Mouse (Mus musculus) brown adipose tissue, adult 24 weeks (tissue): Measurements from ENCODE around the gene Lrp11. TPM values are rescaled to one million over a fixed set of nuclear protein-coding genes. Genes with fewer than 3 reads are reported as not detected.

Experiments
- H3K27ac ChIP-seq: fragments of 200-500 bp; replicated peaks from 2 replicates; pipeline ENCODE4 v1.5.1; 2012; ENCODE audit warnings: low read depth, mild to moderate bottlenecking, low read length
- H3K4me1 ChIP-seq: fragments of 200-500 bp; 2 replicates; pipeline ENCODE4 v1.6.1; 2012; ENCODE audit warnings: low read length, mixed read lengths; ENCODE audit not compliant: control insufficient read depth, insufficient read depth, insufficient read length
- H3K4me3 ChIP-seq: fragments of 200-500 bp; 2 replicates; pipeline ENCODE4 v1.5.1; 2012; ENCODE audit warnings: low read depth, mild to moderate bottlenecking, low read length, moderate library complexity; ENCODE audit not compliant: insufficient read depth
- polyA plus RNA-seq: library from polyadenylated mRNA; stranded (reverse); fragments of >200 nt; gene quantifications from 2 replicates; pipeline ENCODE4 v1.2.4, GENCODE M21; 2012; ENCODE audit not compliant: missing spikeins, insufficient read depth, insufficient read length

The Lrp11 gene
- 1.6 and 2.0 TPM in 2 replicates for polyA plus RNA-seq

DNA sequence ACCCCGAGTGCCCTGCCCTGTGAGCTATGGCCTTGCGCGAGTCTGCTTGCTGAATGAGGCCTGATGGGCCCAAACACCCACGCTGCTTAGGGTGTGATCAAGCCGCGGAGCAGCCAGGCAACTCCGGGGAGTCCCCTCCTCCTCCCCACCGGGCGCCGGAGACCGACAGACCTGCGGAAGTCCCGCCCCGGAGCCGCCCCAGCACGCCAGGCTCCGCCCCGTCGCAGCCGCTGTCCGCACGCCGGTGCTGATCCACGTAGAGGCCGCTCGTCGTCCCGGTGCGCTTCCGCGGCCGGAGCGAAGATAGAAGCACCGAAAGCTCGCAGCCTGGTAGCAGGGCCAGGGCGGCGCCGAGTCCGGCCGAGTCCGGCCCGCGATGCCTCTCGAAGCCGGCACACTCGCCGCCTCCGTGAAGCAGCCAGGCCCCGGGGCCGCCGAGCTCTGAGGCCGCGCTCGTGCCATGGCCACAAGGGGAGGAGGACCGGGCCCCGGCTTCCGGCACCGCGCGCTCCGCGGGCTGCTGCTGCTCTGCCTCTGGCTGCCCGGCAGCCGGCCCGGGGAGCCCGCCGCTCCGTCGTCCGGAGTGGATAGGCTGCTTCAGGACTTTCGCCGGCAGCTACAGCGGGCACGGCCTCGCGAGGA lies at the start of gene Lrp11:
Lrp11 (plus strand) TSS at position 209 of the 642 bp plus-strand sequence.
- H3K4me1 ChIP-seq: peaks cover 4% of the 10 kb centered on the region
- no peak within 1 kb of the TSS for H3K27ac ChIP-seq
- H3K4me3 ChIP-seq: peak within 1 kb of the TSS; percentile 72

DNA sequence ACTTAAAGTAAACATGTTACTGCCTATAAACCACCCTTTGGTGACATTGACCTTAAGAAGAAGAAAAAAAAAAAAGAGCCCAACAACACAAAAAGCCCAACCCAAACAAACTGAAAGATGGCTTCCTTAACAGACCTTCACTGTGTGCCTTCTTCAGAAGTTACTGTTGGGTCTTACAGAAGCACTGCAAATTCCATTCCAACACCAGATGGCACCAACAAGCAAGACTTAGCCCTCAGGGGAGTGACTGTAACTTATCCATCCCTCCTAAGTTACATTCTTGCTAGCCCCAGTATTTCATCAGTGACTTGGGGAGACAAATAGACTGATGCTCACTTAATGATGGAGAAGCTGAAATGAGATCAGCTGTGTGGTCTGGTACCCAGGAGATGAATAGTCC lies 11.6 kb upstream of the Lrp11 start:
- Histone ChIP-seq H3K4me3 (no peak overlapping the region), H3K4me1 (no peaks in the 10 kb centered on the region)

GRCm38 (mm10) chr10:7581401-7581800 lies 8.2 kb upstream of the Lrp11 start:
- Histone ChIP-seq H3K4me3 (no peak overlapping the region), H3K4me1 (no peaks in the 10 kb centered on the region), H3K27ac (no peak overlapping the region)

More for the DNA sequence above, 11.6 kb upstream of the Lrp11 start:
- H3K27ac ChIP-seq: no peak overlapping the region

GRCm38 (mm10) chr10:7582157-7582890 lies 7.3 kb upstream of the Lrp11 start:
- Histone ChIP-seq H3K27ac (no peak overlapping the region), H3K4me1 (no peaks in the 10 kb centered on the region), H3K4me3 (no peak overlapping the region)

GRCm38 (mm10) chr10:7582891-7583557 lies 6.6 kb upstream of the Lrp11 start:
- no peaks in the 10 kb centered on the region for H3K4me1 ChIP-seq
- H3K27ac ChIP-seq: no peak overlapping the region
- H3K4me3 ChIP-seq: no peak overlapping the region

GRCm38 (mm10) chr10:7586771-7587170 lies 2.8 kb upstream of the Lrp11 start:
- no peak overlapping the region for H3K4me3 ChIP-seq
- H3K27ac ChIP-seq: no peak overlapping the region
- H3K4me1 ChIP-seq: peaks cover 4% of the 10 kb centered on the region

DNA sequence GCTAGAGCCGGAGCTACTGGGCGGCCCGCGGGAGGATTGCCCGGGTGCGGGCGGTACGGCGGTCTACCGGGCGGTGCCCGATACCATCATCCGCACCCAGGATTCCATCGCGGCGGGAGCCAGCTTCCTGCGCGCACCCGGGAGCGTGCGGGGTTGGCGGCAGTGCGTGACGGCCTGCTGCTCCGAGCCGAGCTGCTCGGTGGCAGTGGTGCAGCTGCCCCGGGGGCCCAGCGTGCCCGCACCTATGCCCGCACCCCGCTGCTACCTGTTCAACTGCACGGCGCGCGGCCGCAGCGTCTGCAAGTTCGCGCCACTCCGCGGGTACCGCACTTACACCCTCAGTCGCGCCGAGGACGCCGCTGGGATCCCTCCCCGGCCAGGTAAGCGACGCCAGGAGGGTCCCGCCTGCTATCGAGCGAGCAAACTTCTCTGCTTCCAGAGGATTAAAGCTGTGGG lies 662 bp downstream of the Lrp11 start:
- peak overlapping the region; percentile 72 for H3K4me3 ChIP-seq
- peaks cover 4% of the 10 kb centered on the region for H3K4me1 ChIP-seq
- no peak overlapping the region for H3K27ac ChIP-seq

DNA sequence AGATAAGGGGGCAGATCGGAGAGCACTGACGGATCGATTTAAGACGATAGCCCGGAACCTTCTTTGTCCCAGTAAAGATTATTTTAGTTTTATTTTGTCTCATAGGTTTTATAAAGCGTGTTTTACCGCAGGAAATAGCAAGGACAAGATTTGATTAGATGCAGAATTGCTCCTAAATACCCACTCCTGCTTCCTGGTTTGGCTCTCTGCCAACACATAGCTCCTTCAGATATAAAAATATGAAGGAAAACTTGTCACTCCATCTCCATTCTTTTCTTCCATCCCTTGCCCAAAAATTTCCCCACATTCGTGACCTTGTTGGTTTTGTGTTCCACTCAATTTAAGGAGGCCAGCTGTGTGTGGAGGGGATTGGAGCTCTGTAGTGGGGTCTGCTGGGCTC lies 1.2 kb downstream of the Lrp11 start:
- peak overlapping the region; percentile 72; the same call in 1 of the 2 replicates for H3K4me3 ChIP-seq
- H3K4me1 ChIP-seq: peaks cover 4% of the 10 kb centered on the region
- no peak overlapping the region for H3K27ac ChIP-seq

DNA sequence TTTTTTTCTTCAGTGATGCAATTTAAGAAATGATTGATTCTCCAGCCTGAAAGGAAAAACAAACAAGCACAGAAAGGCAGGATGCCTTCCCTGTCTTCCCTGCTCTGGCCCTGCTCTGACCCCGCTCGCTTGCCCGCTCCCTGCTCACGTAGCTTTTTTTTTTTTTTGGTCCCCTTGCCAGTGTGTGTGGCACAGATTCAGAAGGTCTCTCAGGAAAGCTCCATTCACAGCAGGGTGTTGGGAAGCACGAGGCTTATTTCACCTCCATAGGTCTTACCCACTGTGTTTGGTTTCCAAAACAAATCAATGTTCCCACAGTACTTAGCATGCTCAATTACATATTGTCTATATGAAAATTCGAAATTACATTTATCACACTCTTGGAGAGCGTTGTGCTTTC lies 5.2 kb downstream of the Lrp11 start:
- peaks cover 4% of the 10 kb centered on the region for H3K4me1 ChIP-seq
- H3K4me3 ChIP-seq: no peak overlapping the region
- H3K27ac ChIP-seq: no peak overlapping the region

GRCm38 (mm10) chr10:7596251-7596650 lies 6.7 kb downstream of the Lrp11 start:
- Histone ChIP-seq H3K4me3 (no peak overlapping the region), H3K4me1 (no peaks in the 10 kb centered on the region), H3K27ac (no peak overlapping the region)

- Histone ChIP-seq H3K27ac (no peak overlapping the region), H3K4me1 (no peaks in the 10 kb centered on the region), H3K4me3 (no peak overlapping the region)
These were observed 8.6 kb downstream of the Lrp11 start for GRCm38 (mm10) chr10:7598177-7598576.

DNA sequence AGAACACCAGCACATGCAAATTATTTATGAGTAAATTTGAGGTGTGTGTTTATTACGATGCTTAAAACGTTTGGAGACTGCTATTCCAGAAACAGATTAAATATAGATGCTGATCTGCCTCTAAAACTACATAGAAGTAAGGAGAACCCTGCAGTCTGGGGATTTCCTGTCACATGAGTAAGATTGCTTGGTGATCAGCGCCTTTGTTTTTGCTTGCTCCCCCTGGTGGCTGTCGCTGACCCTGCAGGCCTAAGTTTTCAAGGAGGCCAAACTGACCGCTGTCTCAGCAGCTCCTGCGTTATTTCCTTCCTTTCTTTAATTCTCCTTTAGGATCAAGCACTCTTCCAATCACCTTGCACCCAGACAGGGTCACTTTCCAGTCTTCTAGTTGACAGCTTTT lies 11.0 kb downstream of the Lrp11 start:
- H3K27ac ChIP-seq: no peak overlapping the region
- no peaks in the 10 kb centered on the region for H3K4me1 ChIP-seq
- no peak overlapping the region for H3K4me3 ChIP-seq

DNA sequence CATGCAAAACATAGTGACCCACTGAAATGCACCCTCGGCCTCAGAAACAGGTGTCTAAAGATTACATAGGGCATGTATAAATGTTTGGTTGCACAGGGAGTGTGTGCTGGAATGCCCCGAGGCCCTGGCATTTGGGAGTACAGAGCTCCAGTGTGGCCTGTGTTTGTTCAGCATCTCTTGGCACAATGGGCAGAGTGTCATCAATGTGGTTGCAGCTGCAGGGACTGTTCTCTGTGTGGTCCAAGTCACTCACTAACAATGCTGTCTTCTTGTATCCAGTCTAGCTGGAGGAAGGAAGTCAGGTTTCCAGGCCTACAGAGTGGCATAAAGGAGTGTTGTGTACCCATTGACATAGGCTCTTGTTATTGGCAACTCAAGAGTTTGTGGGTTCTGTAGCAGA lies 15.6 kb downstream of the Lrp11 start:
- H3K27ac ChIP-seq: no peak overlapping the region
- no peaks in the 10 kb centered on the region for H3K4me1 ChIP-seq
- H3K4me3 ChIP-seq: no peak overlapping the region

DNA sequence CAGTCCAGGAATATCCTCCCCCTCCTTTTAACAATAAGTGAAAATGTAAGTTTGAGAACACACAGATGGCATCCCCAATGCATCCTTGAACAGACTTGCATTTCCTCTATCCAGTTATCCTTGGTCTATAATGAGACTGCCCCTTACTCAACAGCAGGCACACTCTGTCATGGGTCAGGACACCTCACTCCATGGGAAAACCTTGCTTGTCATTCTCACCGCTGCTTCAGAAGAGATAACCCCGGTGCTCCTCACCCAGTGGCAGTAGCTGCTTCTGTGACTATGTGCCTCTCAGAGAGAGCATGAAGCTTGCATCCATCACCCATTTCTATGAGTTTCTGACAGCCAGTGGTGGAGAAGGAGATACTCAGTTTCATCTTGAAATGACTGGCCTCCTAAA lies 16.8 kb downstream of the Lrp11 start:
- no peak overlapping the region for H3K27ac ChIP-seq
- H3K4me1 ChIP-seq: no peaks in the 10 kb centered on the region
- H3K4me3 ChIP-seq: no peak overlapping the region

DNA sequence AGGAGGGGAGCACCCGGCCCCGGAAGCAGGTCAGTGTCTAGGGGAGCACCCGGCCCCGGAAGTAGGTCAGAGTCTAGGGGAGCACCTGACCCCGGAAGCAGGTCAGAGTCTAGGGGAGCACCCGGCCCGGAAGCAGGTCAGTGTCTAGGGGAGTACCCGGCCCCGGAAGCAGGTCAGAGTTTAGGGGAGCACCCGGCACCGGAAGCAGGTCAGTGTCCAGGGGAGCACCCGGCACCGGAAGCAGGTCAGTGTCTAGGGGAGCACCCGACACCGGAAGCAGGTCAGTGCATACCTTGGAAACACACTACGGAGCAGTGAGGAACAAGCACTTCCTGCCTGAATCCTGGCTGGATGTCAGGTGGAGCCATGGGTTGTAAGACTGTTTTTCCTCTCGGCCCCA lies 19.0 kb downstream of the Lrp11 start:
- no peaks in the 10 kb centered on the region for H3K4me1 ChIP-seq
- H3K4me3 ChIP-seq: no peak overlapping the region
- H3K27ac ChIP-seq: no peak overlapping the region
